Mouse (Mus musculus) embryo, embryonic 9.5 days (tissue): ENCODE measurements around the gene Isl2.

Experiments
- DNase-seq: peaks from one replicate; pipeline ENCODE4 v3.0.0-alpha.2; 2017; ENCODE audit errors: extremely low spot score

Isl2 gene

GRCm38 (mm10) chr9:55538377-55538776 lies at the start of gene Isl2:
Gene Isl2 (plus strand): TSS chr9:55538672.
- DNase-seq = no peak

- DNase-seq = no peak
Observed at GRCm38 (mm10) chr9:55507922-55508321, 30.6 kb upstream of the Isl2 start.

GRCm38 (mm10) chr9:55508701-55509100 lies 29.8 kb upstream of the Isl2 start:
- DNase-seq = no peak

GRCm38 (mm10) chr9:55509731-55510130 lies 28.7 kb upstream of the Isl2 start:
- no peak for DNase-seq

- DNase-seq = no peak
Observed at GRCm38 (mm10) chr9:55510651-55511235, 27.7 kb upstream of the Isl2 start.

- peak; percentile 84 for DNase-seq
Observed at GRCm38 (mm10) chr9:55511521-55511993, 26.9 kb upstream of the Isl2 start.

- peak; percentile 90 for DNase-seq
Observed at GRCm38 (mm10) chr9:55512027-55512543, 26.4 kb upstream of the Isl2 start, which contains the start of gene Etfa. Gene Etfa (minus strand): TSS chr9:55512243.

GRCm38 (mm10) chr9:55525716-55526115 lies 12.8 kb upstream of the Isl2 start:
- no peak for DNase-seq

GRCm38 (mm10) chr9:55535907-55536306 lies 2.6 kb upstream of the Isl2 start:
- DNase-seq = peak; percentile 54

GRCm38 (mm10) chr9:55539006-55539405 lies 534 bp downstream of the Isl2 start:
- DNase-seq = no peak

- peak; percentile 45 for DNase-seq
Observed at GRCm38 (mm10) chr9:55539661-55540390, 1.4 kb downstream of the Isl2 start.

GRCm38 (mm10) chr9:55540391-55540770 lies 1.9 kb downstream of the Isl2 start:
- DNase-seq = no peak

GRCm38 (mm10) chr9:55540888-55541287 lies 2.4 kb downstream of the Isl2 start:
- DNase-seq = peak; percentile 94

- peak; percentile 56 for DNase-seq
Observed at GRCm38 (mm10) chr9:55541681-55542365, 3.4 kb downstream of the Isl2 start.

GRCm38 (mm10) chr9:55542366-55543325 lies 4.2 kb downstream of the Isl2 start:
- peak; percentile 46 for DNase-seq

- no peak for DNase-seq
Observed at GRCm38 (mm10) chr9:55543336-55543702, 4.8 kb downstream of the Isl2 start.

GRCm38 (mm10) chr9:55543703-55544401 lies 5.4 kb downstream of the Isl2 start:
- peak; percentile 76 for DNase-seq

- DNase-seq = peak; percentile 59
Observed at GRCm38 (mm10) chr9:55544861-55545555, 6.5 kb downstream of the Isl2 start.

- no peak for DNase-seq
Observed at GRCm38 (mm10) chr9:55545556-55546175, 7.2 kb downstream of the Isl2 start.
